Mouse (Mus musculus) retina, embryonic 14.5 days (tissue): ENCODE measurements at regions not wholly inside any gene's neighbourhood (a gene's known extent, or its start where the extent isn't known, plus 50 kb on each side); places are given as distances from the start of the nearest gene placed in this dataset.

Experiments
- DNase-seq: peaks from one replicate; pipeline ENCODE4 v3.0.0-alpha.2; 2015; ENCODE audit warnings: low spot score

- no peak for DNase-seq
Observed at GRCm38 (mm10) chr4:140463296-140463695, 202.5 kb downstream of the Arhgef10l start.

DNA sequence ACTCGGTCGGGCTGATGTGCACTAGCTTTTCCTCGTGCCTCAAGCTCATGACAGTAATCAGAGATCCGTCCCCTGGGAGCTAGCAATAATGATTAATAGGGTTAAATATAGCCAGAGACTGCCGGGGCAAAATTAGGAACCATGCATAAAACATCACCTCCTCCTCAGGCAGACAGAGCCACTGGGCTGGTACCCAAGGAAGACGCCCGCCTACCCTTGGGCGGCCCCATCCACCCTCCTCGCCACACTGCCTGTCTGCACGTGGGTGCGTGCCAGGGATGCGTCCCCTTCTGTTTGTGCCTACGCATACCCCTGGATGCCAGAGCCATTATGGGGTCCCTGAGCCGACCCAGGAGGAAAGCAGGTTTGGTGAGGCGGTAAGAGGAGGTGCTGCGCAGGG lies 204.5 kb downstream of the Arhgef10l start:
- DNase-seq, result no peak

DNA sequence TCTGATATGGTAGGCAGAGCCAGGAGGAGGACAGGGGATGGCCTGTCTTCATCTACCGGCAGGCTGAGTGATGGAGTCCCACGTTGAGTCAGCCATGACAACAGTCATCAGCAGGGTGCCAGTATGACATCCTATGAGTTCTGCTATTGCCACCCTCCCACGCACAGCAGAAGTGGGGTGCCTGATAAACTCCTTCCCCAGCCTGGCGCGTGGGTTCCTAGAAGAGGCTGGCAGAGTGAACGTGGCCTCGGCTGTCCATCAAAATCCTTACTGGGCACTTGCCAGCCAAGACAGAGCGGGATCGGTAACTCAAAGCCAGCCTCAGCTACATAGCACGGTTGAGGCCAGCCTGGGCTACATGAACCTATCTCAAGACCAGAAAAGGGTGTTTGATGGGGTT lies 202.5 kb upstream of the Igsf21 start:
- DNase-seq, result no peak

DNA sequence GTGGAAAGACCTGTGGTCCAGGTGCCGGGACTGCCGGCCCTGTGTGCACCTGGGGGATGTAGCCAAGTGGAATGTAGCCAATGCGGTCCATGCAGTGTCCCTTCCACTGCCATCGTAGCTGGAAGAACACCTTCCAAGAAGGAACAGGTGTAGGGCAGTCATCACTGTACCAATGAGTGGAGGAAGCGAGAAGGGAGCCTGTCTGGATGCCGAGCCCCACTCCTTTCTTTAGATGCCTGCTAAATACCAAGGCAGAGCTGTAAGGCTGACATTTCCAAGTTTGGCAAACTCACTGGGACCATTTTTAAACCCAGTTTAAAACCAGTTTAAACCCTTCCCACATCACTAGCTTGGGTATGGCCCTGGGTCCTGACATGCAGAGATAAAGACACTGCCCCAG lies 199.9 kb upstream of the Igsf21 start:
- DNase-seq, result no peak

DNA sequence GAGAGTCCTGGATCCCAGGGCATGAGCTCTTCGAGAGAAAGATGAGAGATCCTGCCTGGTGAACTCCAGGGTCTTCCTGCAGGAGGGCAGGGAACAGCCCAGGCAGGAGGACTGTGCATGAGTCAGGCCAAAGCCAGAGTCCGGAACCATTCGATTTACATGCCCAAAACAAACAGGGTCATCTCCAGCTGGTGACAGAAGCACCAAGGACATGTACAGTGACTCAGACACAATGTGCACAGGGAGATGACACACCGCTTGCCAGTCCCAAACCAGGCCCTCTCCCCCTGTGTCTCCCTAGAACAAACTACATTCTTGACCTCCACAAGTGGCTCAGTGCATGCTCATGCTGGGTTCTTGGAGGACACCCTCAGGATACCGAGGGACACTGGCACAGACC lies 199.3 kb upstream of the Igsf21 start:
- DNase-seq, result no peak

DNA sequence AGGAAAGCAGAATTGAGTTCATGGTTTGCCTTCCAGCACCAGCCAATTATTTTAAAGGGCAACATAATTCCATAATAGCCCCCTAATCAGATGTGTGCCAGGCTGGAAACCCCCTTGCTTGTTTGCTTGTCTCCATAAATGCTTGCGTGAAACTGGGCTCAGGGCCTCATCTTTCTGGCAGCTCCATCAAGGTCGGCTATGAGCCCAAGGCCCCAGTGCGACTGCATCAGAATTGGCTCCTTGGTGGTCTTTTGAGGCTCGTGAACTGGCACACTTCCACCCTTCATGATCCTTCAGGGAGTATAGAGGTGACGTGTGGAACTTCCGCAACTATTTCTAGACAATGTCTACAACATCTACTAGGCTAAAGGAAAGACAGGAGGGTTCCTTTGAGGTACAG lies 196.6 kb upstream of the Igsf21 start:
- no peak for DNase-seq

- DNase-seq, result no peak
Observed at GRCm38 (mm10) chr4:140441805-140442204, 195.2 kb upstream of the Igsf21 start.

GRCm38 (mm10) chr4:140439856-140440255 lies 193.3 kb upstream of the Igsf21 start:
- peak; percentile 56 for DNase-seq

- DNase-seq, result no peak
Observed at GRCm38 (mm10) chr4:140436030-140436429, 189.4 kb upstream of the Igsf21 start.

GRCm38 (mm10) chr4:140433744-140434542 lies 187.4 kb upstream of the Igsf21 start:
- DNase-seq, result peak; percentile 48

DNA sequence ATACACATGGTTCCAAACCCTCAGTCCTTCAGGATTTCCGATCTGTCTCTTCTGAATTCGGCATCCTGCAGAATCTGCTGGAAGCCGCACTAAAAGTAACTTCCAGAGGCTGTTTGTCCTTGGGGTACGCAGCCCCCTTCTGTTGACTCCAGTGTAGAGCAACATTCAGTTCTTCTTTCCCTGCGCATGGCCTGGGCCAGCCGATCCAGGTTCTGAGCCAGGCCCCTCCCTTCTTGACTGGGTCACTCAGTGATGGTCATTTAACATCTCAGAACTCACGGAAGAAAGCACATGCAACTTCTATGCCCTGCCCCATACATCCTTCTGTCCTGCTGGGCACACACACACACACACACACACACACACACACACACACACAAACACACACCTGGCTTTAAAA lies 185.5 kb upstream of the Igsf21 start:
- no peak for DNase-seq

DNA sequence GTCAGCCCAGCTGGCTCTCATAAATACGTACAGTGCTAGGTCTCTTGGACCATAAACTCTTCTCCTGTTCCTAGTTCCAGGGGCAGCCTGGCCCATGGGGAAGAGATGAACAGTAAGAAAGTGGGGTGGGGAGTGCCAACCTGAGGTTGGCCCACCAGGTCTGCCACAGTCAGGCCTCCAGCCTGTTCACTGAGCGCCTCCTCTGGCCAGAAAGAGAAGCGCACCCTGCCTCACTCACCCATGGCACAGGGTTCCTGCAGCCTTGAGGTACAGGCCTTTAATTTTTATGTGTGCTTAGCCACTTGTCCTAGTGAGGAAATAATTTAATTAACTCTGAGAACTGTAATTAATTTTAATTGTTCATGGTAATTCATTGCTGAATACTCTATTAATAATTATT lies 180.5 kb upstream of the Igsf21 start:
- DNase-seq, result no peak

- DNase-seq, result no peak
Observed at GRCm38 (mm10) chr4:140423791-140424190, 177.2 kb upstream of the Igsf21 start.

GRCm38 (mm10) chr4:140421926-140422585 lies 175.5 kb upstream of the Igsf21 start:
- no peak for DNase-seq

GRCm38 (mm10) chr4:140419720-140420412 lies 173.3 kb upstream of the Igsf21 start:
- DNase-seq, result no peak

- DNase-seq, result peak; percentile 17
Observed at GRCm38 (mm10) chr4:140412312-140412930, 165.8 kb upstream of the Igsf21 start.

GRCm38 (mm10) chr4:140408446-140408845 lies 161.9 kb upstream of the Igsf21 start:
- DNase-seq, result no peak

DNA sequence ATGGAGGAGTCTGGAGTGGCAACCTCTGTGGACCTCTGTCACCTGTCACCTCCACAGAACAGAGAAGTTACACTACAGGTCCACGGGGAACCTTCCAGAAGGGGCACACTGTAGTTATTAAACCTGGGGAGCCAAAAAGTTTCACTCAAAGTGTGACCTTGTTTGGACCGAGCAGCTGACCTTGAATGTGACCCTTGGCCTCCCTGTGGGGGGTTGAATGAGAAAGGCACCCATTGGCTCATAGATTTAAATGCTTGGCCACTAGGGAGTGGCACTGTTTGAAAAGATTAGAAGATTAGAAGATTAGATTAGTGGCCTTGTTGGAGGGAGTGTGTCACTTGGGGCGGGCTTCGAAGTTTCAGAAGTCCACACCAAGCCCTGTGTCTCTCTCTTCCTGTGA lies 160.3 kb upstream of the Igsf21 start:
- DNase-seq, result no peak

GRCm38 (mm10) chr4:140405993-140406881 lies 159.7 kb upstream of the Igsf21 start:
- DNase-seq, result peak; percentile 68

- no peak for DNase-seq
Observed at GRCm38 (mm10) chr4:140405427-140405826, 158.8 kb upstream of the Igsf21 start.

DNA sequence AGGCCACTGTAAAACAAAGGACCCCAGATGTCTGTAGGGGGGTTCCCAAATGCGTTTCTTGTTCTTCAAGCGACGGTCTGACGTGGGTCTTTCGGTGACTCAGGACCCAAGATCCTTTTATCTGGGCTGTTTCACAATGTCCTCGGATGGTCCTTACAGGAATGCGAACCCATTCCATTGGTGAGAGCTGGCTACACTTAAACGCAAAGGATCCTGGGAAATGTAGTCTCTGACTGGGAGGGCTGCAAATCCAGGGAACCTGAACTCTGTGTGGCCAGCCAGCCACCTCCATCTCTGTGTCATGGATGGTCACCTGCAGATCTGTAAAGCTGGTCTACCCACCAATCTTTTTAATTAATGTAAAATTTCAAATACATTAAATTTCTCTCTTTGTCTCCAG lies 156.5 kb upstream of the Igsf21 start:
- DNase-seq, result no peak

DNA sequence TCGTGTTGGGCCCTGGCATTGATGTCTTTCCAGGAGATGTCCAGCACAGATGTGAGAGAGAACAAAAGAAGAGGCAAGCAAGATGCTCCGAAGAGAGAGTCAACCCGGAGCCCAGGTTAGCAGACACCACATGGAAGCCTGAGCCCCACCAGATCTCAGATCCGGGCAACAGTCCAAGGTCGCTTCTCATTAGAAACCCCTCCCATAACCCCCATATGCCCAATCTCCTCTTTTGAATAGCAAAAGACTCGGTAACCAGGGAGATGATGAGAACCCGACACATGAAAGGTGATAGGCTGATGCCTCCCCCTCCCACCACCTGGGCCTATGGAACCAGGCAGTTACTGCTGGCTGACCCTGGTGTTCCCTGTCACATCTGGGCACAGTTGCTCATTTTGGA lies 155.7 kb upstream of the Igsf21 start:
- DNase-seq, result no peak
